Mouse (Mus musculus): Measurements from ENCODE around the gene Amer2.

GRCm38 (mm10) chr14:60417924-60418323 is 44.9 kb downstream of the Amer2 start:
- no peak for TF ChIP-seq CTCF (IDR thresholded peaks at IDR 0.05; ENCODE audit: extremely low read depth, insufficient read depth, insufficient read length, insufficient replicate concordance)
- no peak for TF ChIP-seq POLR2A (IDR thresholded peaks at IDR 0.05; ENCODE audit: low read depth, low read length)
